Comparison of ENCODE assay signal across 26 mouse cellular contexts in genomic region chr13:112837621-112838155, GRCm38 (mm10). TPM values are rescaled to one million over a fixed set of nuclear protein-coding genes. Genes with fewer than 3 reads are reported as not detected.
DNase-seq lines count a peak whose midpoint lies in the region; ATAC-seq and TF ChIP-seq lines count a peak whose summit lies in the region.
"Had no signal": no experiment of that assay in that cellular context is flagged by ENCODE, and none has a peak within 500 bp of the region (broad histone marks: within the 10 kb centered on the region; RNA-seq: fewer than 3 reads in every experiment).

No protein-coding gene starts in this region.

- H3K36me3 ChIP-seq in liver, embryonic 12.5 days = peaks cover 6% of the 10 kb centered on the region; the same call in 1 of the 2 replicates
- H3K36me3 ChIP-seq in liver, postnatal 0 days (replicated peaks; ENCODE audit: insufficient read depth, low read length) = 0 out of 2 replicates have a peak, but pooled peaks cover 4% of the 10 kb centered on the region
- H3K36me3 ChIP-seq: embryonic facial prominence, embryonic 12.5 days; hindbrain, embryonic 13.5 days; midbrain, embryonic 12.5 days had no signal

- ATAC-seq in liver, embryonic 12.5 days = no peak
- ATAC-seq in liver, postnatal 0 days = no peak
- ATAC-seq: forebrain, embryonic 16.5 days had no signal

- intact Hi-C loops in heart, postnatal 25 days (cut with DNase I) = no loop called here

- peaks cover 59% of the 10 kb centered on the region for H3K4me1 ChIP-seq in liver, embryonic 12.5 days
- peaks cover 28% of the 10 kb centered on the region for H3K4me1 ChIP-seq in liver, postnatal 0 days (ENCODE audit: insufficient read depth)

- H3K9me3 ChIP-seq in liver, embryonic 12.5 days (replicated peaks) = no peaks in the 10 kb centered on the region
- no peaks in the 10 kb centered on the region for H3K9me3 ChIP-seq in liver, postnatal 0 days (ENCODE audit: low read length)
- H3K9me3 ChIP-seq: embryonic facial prominence, embryonic 12.5 days; hindbrain, embryonic 13.5 days; midbrain, embryonic 12.5 days had no signal

- H3K9ac ChIP-seq in liver, embryonic 12.5 days = no peak overlapping the region
- H3K9ac ChIP-seq in liver, postnatal 0 days (replicated peaks) = no peak overlapping the region
- H3K9ac ChIP-seq: embryonic facial prominence, embryonic 12.5 days; hindbrain, embryonic 13.5 days; lung, embryonic 14.5 days; midbrain, embryonic 12.5 days had no signal

- no peak for TF ChIP-seq EP300 in liver, postnatal 0 days (IDR thresholded peaks at IDR 0.05; ENCODE audit: low read depth)

- no peaks in the 10 kb centered on the region for H3K27me3 ChIP-seq in liver, embryonic 12.5 days (replicated peaks)
- no peaks in the 10 kb centered on the region for H3K27me3 ChIP-seq in liver, postnatal 0 days (ENCODE audit: insufficient read depth, low read length)
- H3K27me3 ChIP-seq: embryonic facial prominence, embryonic 12.5 days; hindbrain, embryonic 13.5 days; midbrain, embryonic 12.5 days had no signal

- 72% methylated on average over 9 of the region's 9 CpGs for WGBS in liver, embryonic 12.5 days (ENCODE audit: insufficient replicate concordance)
- WGBS in liver, postnatal 0 days (ENCODE audit: insufficient replicate concordance) = 70% methylated on average over 9 of the region's 9 CpGs

- DNase-seq in heart, adult 11 months = peak; percentile 77
- DNase-seq in heart, postnatal 25 days (ENCODE audit: low spot score) = no peak
- DNase-seq in MEL-GATA-1-ER (ENCODE audit: extremely low read depth, low read depth) = peak; percentile 74
- DNase-seq in liver, postnatal 0 days = no peak
- no peak for DNase-seq in ovary, postnatal 10 days (ENCODE audit: low spot score)
- DNase-seq in frontal cortex, postnatal 36 days (ENCODE audit: low spot score in 2 of 2) = no peak
- no peak for DNase-seq in thymus, adult 18-20 months
- DNase-seq: adrenal gland, postnatal 25 days; cerebellum, adult 2 months; embryo, embryonic 11 days; gastrocnemius, postnatal 25 days; heart, adult 18-20 months; heart, postnatal 4 days; kidney, adult 8-10 months; kidney, postnatal 4 days; left cerebral cortex, postnatal 4 days; lung, embryonic 14.5 days; retina, postnatal 1 day; right cerebral cortex, postnatal 14 days had no signal

- TF ChIP-seq CTCF in liver, postnatal 0 days (IDR thresholded peaks at IDR 0.05; ENCODE audit: low read depth) = no peak

- H3K27ac ChIP-seq in liver, embryonic 12.5 days = peak overlapping the region; percentile 87
- H3K27ac ChIP-seq in liver, postnatal 0 days (ENCODE audit: low read depth) = peak overlapping the region; percentile 62
- H3K27ac ChIP-seq: embryonic facial prominence, embryonic 12.5 days; hindbrain, embryonic 13.5 days; kidney, postnatal 0 days; midbrain, embryonic 12.5 days had no signal

- no peak overlapping the region for H3K4me3 ChIP-seq in liver, embryonic 12.5 days
- no peak overlapping the region for H3K4me3 ChIP-seq in liver, postnatal 0 days (ENCODE audit: low read depth, low read length)
- H3K4me3 ChIP-seq: embryonic facial prominence, embryonic 12.5 days; hindbrain, embryonic 13.5 days; midbrain, embryonic 12.5 days had no signal

- H3K4me2 ChIP-seq in liver, embryonic 12.5 days = peak overlapping the region; percentile 58
- peak overlapping the region; percentile 48 for H3K4me2 ChIP-seq in liver, postnatal 0 days (ENCODE audit: low read depth, low read length)
- H3K4me2 ChIP-seq: embryonic facial prominence, embryonic 12.5 days; heart, embryonic 11.5 days; hindbrain, embryonic 13.5 days; lung, embryonic 14.5 days; midbrain, embryonic 12.5 days had no signal

RNA-seq across cellular contexts. Expression of gene Plpp1, which starts 37.1 kb away (rescaled TPM):
- total RNA-seq in heart, postnatal 25 days (2021) = 10 to 100 TPM; 59.4 to 63.6 TPM
- polyA plus RNA-seq in liver, embryonic 12.5 days (2016; fragmentation: Nextera tagmentation; extraction: Ambion mirVana) = 28.6 and 30.8 TPM in 2 replicates
- 44.6 and 55.4 TPM in 2 replicates for polyA plus RNA-seq in liver, postnatal 0 days (2015; fragmentation: Nextera tagmentation; extraction: Ambion mirVana)

Comparison
In these comparisons a context has a peak if more than half of its experiments do, and no peak if none do; other contexts are left out.
1. DNase-seq: peak in heart, adult 11 months (single experiment) and MEL-GATA-1-ER (single experiment); none in heart, postnatal 25 days (single experiment), liver, postnatal 0 days (single experiment), ovary, postnatal 10 days (single experiment), frontal cortex, postnatal 36 days (0 of 2) and thymus, adult 18-20 months (0 of 2).